Mouse (Mus musculus): ENCODE results near the gene Uaca.

- no peak for TF ChIP-seq CTCF (IDR thresholded peaks at IDR 0.05; ENCODE audit: borderline replicate concordance, control insufficient read depth, extremely low read depth, insufficient read depth, low read length, poor library complexity)
- no peak for TF ChIP-seq POLR2A (IDR thresholded peaks at IDR 0.05; ENCODE audit: control insufficient read depth, extremely low read depth, insufficient read depth, low read length, poor library complexity)
Observed at GRCm38 (mm10) chr9:60876085-60876484, 81.7 kb downstream of the Uaca start.

Measured in thymus, adult 2 months (tissue).